Mouse (Mus musculus): ENCODE results near the gene Lrrc57.

GRCm38 (mm10) chr2:120556868-120557267 lies 52.5 kb downstream of the Lrrc57 start:
- TF ChIP-seq POLR2A (IDR thresholded peaks at IDR 0.05; ENCODE audit: insufficient read depth, low read depth, low read length) (no peak), CTCF (IDR thresholded peaks at IDR 0.05; ENCODE audit: insufficient read depth, low read depth, low read length) (no peak)
